Mouse (Mus musculus) kidney, postnatal 0 days (tissue): ENCODE measurements around the gene Arhgap24. TPM values are rescaled to one million over a fixed set of nuclear protein-coding genes. Genes with fewer than 3 reads are reported as not detected.
A peak's percentile ranks its signal among the peaks of the same experiment; 100 is the strongest.

ENCODE experiments used
- ATAC-seq: fragments of 200-750 bp; cut with Nextera tagmentation; replicated peaks from 2 replicates; pipeline ENCODE4 v1.8.0; 2017; ENCODE audit warnings: low read depth, moderate number of reproducible peaks, moderate TSS enrichment, moderate library complexity; ENCODE audit not compliant: low FRiP score
- DNase-seq: peaks from one replicate; pipeline ENCODE4 v3.0.0-alpha.2; 2016; ENCODE audit warnings: low spot score
- H3K27ac ChIP-seq: fragments of 300-500 bp; sonication (generic); 2 replicates; pipeline ENCODE4 v1.5.1; 2014; ENCODE audit warnings: mild to moderate bottlenecking
- H3K27me3 ChIP-seq: fragments of 300-500 bp; sonication (generic); 2 replicates; pipeline ENCODE4 v1.6.1; 2014; ENCODE audit warnings: low read length, mixed read lengths; ENCODE audit not compliant: insufficient read depth
- H3K36me3 ChIP-seq: fragments of 300-500 bp; sonication (generic); 2 replicates; pipeline ENCODE4 v1.6.1; 2014; ENCODE audit warnings: low read length, mixed read lengths; ENCODE audit not compliant: insufficient read depth
- H3K4me1 ChIP-seq: fragments of 300-500 bp; sonication (generic); replicated peaks from 2 replicates; pipeline ENCODE4 v1.6.1; 2014; ENCODE audit warnings: antibody characterized with exemption, low read length, mixed read lengths; ENCODE audit not compliant: insufficient read depth
- H3K4me2 ChIP-seq: fragments of 300-500 bp; sonication (generic); 2 replicates; pipeline ENCODE4 v1.6.1; 2014; ENCODE audit warnings: mild to moderate bottlenecking, low read length, moderate library complexity, mixed read lengths
- H3K4me3 ChIP-seq: fragments of 300-500 bp; sonication (generic); replicated peaks from 2 replicates; pipeline ENCODE4 v1.5.1; 2014; ENCODE audit warnings: low read depth, low read length
- H3K9ac ChIP-seq: fragments of 300-500 bp; sonication (generic); 2 replicates; pipeline ENCODE4 v1.6.1; 2014; ENCODE audit warnings: low read depth, low read length
- H3K9me3 ChIP-seq: fragments of 300-500 bp; sonication (generic); replicated peaks from 2 replicates; pipeline ENCODE4 v1.6.1; 2016; ENCODE audit warnings: low read length, inconsistent platforms, mixed read lengths
- CTCF ChIP-seq: IDR thresholded peaks from 2 replicates; pipeline ENCODE4 v1.5.1; 2016; ENCODE audit warnings: antibody characterized with exemption, low read depth, mild to moderate bottlenecking, moderate library complexity
- WGBS: fragments of 180-500 bp; shearing (Covaris S2); extraction: QIAGEN DNeasy Blood & Tissue Kit; methylation state at CpG from one replicate; pipeline ENCODE4 v1.1.7; 2014; 5-methylcytosine and 5-hydroxymethylcytosine counted together
- polyA plus RNA-seq: library from polyadenylated mRNA; unstranded; fragments of >200 nt; fragmentation: Nextera tagmentation; extraction: Ambion mirVana; gene quantifications from 2 replicates; pipeline ENCODE4 v1.2.1, GENCODE M21; 2015

Arhgap24 gene
- polyA plus RNA-seq, 1 experiment from 2014 or later: 99.9 TPM

DNA sequence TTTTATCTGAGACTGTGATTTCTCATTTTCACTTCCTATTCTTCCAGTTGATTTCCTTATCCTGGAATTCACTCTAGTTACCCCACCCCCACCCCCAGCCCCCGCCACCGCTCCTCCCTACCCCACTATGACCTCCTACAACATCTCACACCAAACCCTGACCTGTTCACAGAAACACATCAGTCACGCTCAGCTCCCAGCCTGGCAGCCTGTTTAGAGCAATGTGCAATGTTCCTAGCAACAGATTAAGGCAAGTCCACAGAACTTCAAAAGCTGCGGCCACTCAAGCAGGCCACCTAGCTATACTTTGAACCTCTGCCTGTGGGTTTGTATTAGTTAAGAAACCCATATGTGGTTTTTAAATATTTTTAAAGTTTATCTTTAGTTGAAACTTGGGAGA is 293.3 kb downstream of the Arhgap24 start:
- H3K27me3 ChIP-seq: no peaks in the 10 kb centered on the region
- no peaks in the 10 kb centered on the region for H3K36me3 ChIP-seq
- no peak overlapping the region for H3K4me3 ChIP-seq
- ATAC-seq: peak; percentile 76
- peaks cover 17% of the 10 kb centered on the region for H3K4me1 ChIP-seq
- 32% methylated on average over 4 of the region's 4 CpGs for WGBS
- no peak overlapping the region for H3K9ac ChIP-seq
- H3K4me2 ChIP-seq: no peak overlapping the region
- H3K9me3 ChIP-seq: no peaks in the 10 kb centered on the region
- 0 out of 2 replicates have a peak overlapping the region, but pooled peaks have one; percentile 43 for H3K27ac ChIP-seq
- no peak for TF ChIP-seq CTCF
- DNase-seq: no peak

DNA sequence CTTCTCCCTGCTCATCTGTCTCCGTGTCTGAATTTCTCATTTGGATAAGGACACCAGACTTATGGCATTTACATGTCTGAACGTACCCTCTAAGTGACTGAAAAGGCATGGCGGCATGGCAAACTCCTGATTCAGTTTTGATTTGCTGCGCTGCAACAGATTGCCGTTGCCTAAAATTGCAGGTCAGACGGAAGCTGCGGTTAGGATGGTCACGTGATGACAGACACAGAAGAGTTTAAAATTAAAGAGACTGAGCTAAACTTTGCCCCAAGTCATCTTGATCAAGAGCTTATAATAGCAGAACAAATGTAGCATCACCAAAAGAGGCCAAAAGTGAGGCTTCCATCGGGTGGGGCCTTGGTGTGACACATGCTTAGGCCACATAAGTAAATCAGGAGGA is 296.1 kb downstream of the Arhgap24 start:
- ATAC-seq (no peak), DNase-seq (no peak)
- Histone ChIP-seq H3K36me3 (no peaks in the 10 kb centered on the region), H3K4me2 (no peak overlapping the region), H3K9me3 (no peaks in the 10 kb centered on the region), H3K4me1 (peaks cover 16% of the 10 kb centered on the region), H3K9ac (no peak overlapping the region), H3K27me3 (no peaks in the 10 kb centered on the region), H3K4me3 (no peak overlapping the region), H3K27ac (no peak overlapping the region)
- TF ChIP-seq CTCF: no peak
- 88% methylated on average over 9 of the region's 9 CpGs for WGBS

DNA sequence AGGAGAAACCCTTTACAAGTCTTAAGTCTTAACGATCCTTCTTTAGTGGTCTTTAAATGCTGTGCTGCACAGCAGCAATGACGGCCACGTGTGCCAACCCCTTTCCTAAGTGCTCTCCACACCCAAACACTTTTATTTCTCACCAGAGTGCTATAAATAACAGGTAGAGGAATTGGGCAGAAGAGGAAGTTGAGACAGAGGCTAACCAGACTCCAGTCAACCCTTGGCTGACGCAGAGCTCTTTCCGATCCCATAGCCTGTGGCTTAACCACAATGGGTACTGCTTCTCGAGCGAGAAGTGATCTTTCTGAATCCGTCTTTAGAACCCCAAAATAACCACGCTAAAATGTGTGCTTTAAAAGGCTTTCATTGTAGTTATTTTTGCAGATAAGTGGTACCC is 296.7 kb downstream of the Arhgap24 start:
- no peak for ATAC-seq
- TF ChIP-seq CTCF: no peak
- H3K4me2 ChIP-seq: no peak overlapping the region
- H3K27me3 ChIP-seq: no peaks in the 10 kb centered on the region
- 0 out of 2 replicates have a peak overlapping the region, but pooled peaks have one; percentile 44 for H3K27ac ChIP-seq
- H3K9me3 ChIP-seq: no peaks in the 10 kb centered on the region
- DNase-seq: no peak
- no peak overlapping the region for H3K4me3 ChIP-seq
- no peak overlapping the region for H3K9ac ChIP-seq
- H3K4me1 ChIP-seq: peaks cover 19% of the 10 kb centered on the region
- no peaks in the 10 kb centered on the region for H3K36me3 ChIP-seq
- 53% methylated on average over 9 of the region's 9 CpGs for WGBS

DNA sequence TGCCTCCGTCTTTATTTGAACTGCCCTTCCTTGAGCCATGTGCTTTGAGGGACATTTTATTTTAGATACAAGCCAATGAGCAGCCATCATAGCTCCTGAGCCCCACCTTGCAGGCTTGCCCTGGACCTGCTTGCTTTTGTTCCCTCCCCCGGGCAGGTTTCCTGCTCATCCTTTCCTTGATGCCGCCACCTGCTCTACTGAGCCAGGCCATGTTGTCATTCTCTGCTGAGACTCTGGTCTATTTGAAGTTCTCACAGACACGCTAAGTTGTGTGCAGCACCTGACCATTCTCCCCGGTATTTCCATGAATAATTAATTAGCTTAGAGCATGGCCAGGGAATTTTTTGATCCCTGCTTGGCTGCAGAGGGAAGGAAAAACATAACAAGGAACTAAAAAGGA is 297.1 kb downstream of the Arhgap24 start:
- Histone ChIP-seq H3K9me3 (no peaks in the 10 kb centered on the region), H3K4me3 (no peak overlapping the region), H3K27ac (0 out of 2 replicates have a peak overlapping the region, but pooled peaks have one; percentile 44), H3K4me2 (no peak overlapping the region), H3K9ac (no peak overlapping the region), H3K36me3 (no peaks in the 10 kb centered on the region), H3K27me3 (no peaks in the 10 kb centered on the region), H3K4me1 (peaks cover 19% of the 10 kb centered on the region)
- no peak for DNase-seq
- 45% methylated on average over 5 of the region's 5 CpGs for WGBS
- ATAC-seq: no peak; the same call in 1 of the 2 replicates
- no peak for TF ChIP-seq CTCF

DNA sequence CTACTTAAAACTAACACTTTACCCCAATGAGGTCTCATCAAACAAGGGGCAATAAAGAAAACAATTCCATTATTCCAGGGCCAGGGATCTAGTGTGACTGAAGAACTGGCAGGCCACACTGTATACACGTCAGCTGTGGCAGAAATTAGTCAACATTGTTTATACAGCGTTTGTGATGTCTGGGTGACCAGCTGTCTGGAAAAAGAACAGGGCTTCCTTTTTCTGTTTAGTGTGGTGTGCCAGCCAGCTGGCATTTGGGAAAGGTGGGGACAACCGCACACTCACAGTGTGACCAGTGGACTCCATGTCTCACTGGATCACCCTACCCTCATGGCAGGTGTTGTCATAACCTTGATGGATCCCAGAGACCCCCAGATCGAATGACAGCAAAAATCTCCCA is 302.4 kb downstream of the Arhgap24 start:
- no peak for TF ChIP-seq CTCF
- 60% methylated on average over 4 of the region's 4 CpGs for WGBS
- Histone ChIP-seq H3K36me3 (no peaks in the 10 kb centered on the region), H3K9ac (no peak overlapping the region), H3K4me1 (peaks cover 9% of the 10 kb centered on the region; the same call in 1 of the 2 replicates), H3K4me2 (no peak overlapping the region), H3K9me3 (no peaks in the 10 kb centered on the region), H3K27me3 (no peaks in the 10 kb centered on the region), H3K4me3 (no peak overlapping the region), H3K27ac (no peak overlapping the region)
- DNase-seq (no peak), ATAC-seq (no peak)

DNA sequence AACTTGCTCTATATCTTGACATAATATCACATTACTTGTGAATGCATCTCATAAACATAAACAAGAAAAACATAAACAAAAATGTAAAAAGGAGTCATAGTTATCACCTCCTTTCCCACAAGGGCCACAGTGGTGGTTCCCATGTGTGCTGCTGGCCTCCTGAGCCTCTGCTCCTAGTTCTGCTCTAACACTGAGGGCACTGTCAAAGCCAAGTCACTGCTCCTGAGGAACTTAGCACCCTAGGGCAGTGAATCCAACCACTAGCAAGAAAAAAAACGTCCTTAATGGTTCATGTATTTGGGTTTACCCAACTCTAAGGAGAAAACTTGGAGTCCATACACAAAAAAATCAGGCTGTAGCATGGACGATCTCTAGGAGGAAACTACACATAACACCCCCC is 304.9 kb downstream of the Arhgap24 start:
- TF ChIP-seq CTCF: no peak
- peaks cover 9% of the 10 kb centered on the region; the same call in 1 of the 2 replicates for H3K4me1 ChIP-seq
- no peak for ATAC-seq
- H3K9ac ChIP-seq: no peak overlapping the region
- 68% methylated on average over 2 of the region's 2 CpGs for WGBS
- no peak overlapping the region for H3K4me3 ChIP-seq
- no peaks in the 10 kb centered on the region for H3K36me3 ChIP-seq
- no peak for DNase-seq
- no peak overlapping the region for H3K4me2 ChIP-seq
- no peaks in the 10 kb centered on the region for H3K9me3 ChIP-seq
- H3K27ac ChIP-seq: no peak overlapping the region
- H3K27me3 ChIP-seq: no peaks in the 10 kb centered on the region

DNA sequence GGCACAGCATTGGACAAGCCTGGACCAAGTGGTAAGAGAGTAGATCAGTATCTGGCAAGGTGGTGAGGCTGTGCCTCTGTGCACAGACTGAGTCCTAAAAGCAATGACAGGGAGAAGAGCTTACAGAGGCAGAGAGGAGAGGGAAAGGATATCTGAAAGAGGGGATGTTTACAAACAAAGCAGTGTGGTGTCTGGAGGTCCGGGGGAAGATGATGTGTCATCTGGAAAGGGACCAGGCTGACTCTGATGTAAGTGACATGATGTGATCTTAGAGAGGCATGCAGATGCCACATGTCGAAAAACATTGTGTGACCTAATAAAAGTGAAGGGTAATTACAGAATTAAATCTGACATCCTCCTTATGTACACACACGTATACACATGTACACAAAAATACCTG is 307.2 kb downstream of the Arhgap24 start:
- WGBS: 81% methylated on average over 3 of the region's 3 CpGs
- DNase-seq: no peak

More for the DNA sequence above, 307.2 kb downstream of the Arhgap24 start:
- Histone ChIP-seq H3K9me3 (no peaks in the 10 kb centered on the region), H3K27me3 (no peaks in the 10 kb centered on the region), H3K4me1 (no peaks in the 10 kb centered on the region), H3K27ac (no peak overlapping the region), H3K4me3 (no peak overlapping the region), H3K9ac (no peak overlapping the region), H3K36me3 (no peaks in the 10 kb centered on the region), H3K4me2 (no peak overlapping the region)
- TF ChIP-seq CTCF: no peak
- no peak for ATAC-seq
